Mouse (Mus musculus) right cerebral cortex, postnatal 14 days (tissue): ENCODE measurements around the gene Opcml.

ENCODE experiments used
- DNase-seq: peaks from one replicate; pipeline ENCODE4 v3.0.0; 2022

Opcml gene

DNA sequence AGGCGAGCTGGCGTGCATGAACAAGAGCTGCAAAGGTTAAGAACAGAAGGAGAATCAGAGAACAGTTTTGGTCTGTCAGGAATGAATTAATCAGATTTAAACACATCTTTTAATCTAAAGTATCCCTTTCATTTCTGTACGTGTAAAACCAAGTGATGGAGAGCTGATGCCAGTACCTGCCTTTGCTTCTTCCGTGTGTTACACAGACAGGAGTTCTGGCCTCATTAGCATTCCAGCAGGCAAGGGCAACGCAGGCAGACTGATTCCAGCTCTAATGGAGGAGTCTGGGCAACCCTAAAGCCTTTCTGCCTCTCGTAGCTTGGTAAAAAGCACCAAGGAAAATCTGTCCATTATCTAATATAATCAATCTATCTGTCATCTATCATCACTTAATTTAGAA lies 771.2 kb downstream of the Opcml start:
- no peak for DNase-seq

DNA sequence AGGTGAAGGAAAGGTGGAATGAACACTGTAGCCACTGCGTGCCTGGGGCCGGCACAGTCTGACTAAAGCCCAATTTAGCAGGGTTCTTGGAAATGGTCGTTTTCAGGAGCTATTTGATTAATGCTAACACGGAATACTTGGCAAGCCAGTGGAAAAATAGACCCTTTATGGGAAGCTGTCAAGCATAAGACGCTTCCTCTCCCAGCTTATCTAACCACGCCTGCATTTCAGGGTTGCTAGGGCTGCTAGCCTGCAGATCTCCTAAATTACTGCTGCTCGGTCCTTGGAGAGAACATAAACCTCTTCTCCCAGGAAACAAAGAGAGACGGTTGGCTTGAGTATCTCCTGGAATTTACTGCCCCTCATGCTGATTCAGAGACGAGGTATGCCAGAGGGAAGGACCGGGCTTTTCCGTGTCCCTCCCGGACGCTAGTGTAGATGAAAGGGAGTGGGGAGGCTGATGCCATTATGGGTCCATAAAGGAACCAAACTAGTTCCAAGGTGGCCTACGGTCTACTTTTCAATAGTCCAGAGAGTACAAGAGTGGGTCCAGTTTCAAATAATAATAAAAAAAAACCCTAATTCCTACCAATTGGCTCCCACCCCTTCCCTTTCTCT lies 772.6 kb downstream of the Opcml start:
- DNase-seq: no peak

DNA sequence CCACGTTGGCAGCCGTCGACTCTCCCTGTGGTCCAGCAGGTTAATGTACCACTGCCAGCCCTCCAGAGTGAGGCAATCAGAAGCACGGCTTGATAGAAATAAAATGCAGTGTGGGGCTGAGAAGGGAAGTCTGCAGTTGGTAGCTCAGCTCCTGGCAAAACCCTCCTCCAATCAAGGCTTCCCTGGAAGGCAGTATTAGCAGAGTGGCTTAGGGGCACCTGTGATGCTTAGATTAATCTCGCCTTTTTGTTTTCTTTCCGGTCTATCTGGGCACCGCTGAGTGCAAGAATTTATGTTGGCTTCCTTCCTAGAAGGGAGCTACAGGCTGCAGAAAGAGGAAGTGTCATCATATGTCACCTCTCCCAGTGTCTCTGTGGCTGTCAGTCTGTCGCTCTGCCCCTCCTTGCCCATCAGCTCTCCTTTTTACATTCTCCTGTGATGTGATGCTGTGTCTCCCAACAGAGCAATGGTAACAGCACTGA lies 778.5 kb downstream of the Opcml start:
- no peak for DNase-seq

- no peak for DNase-seq
These were observed 779.2 kb downstream of the Opcml start for GRCm38 (mm10) chr9:28569776-28570175.

DNA sequence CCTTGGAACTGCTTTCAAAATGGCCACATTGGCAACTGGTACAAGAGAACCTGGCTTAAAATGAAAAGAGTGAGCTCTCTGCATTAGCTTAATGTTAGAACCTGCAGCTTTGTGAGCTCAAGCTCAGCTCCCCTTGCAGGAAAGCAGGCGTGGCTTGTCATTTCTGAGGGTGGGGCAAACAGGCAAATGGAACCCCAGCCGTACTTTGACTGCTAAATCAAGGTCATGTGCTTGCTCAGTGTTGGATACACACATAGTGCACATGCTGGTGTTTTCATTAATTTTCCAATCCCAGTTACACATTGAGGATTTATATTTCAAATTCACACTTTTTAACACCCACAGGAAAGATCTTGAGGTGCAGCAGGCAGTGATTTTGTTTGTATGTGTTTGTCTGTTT lies 781.1 kb downstream of the Opcml start:
- no peak for DNase-seq

DNA sequence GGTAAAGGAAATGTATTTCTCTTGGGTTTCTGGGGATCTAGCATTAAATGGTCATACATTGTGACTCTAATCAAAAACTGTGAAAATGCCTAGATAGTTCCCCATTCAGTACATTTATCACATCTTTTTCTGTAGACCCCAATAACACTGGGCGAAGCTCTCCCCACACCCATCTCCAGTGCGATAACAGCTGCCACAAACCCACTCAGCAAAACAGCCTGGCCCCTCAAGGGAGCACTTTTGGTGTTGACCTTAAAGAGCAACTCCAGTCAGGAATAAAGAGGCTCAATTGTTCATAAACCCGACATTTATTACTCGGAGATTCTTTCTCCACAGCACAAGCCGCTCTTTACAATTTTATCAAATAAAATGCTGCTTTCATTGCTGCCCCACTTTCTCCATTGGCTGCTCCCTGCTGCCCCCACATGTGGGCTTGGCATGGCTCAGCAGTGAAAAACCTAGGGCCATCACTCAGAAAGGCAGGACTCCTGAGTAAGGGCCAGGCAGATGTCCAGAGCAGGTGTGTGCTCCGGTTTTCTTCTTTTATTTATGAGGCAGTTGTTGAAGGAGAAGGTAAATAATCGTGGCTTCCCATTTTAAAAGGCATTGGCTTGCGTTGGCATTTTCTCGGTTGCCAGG lies 781.7 kb downstream of the Opcml start:
- DNase-seq: no peak

DNA sequence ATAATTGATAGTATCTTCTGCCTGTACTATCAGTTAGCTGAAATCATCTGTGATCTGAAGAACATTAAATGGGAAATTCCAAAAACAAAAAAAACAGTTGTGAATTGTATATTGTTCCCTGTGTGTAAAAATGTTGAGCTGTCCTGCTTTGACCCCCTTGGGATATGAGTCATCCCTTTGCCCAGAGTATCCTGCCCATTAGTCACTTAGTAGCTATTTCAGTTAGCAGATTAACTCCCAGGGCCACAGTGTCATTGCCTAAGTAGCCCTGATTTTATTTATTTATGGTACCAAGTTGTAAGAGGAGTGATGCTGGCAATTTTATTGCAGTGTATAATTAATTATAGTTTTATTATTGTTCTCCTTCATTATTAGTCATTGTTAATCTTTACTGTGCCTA lies 788.2 kb downstream of the Opcml start:
- DNase-seq: no peak

GRCm38 (mm10) chr9:28587253-28587652 lies 796.7 kb downstream of the Opcml start:
- no peak for DNase-seq

DNA sequence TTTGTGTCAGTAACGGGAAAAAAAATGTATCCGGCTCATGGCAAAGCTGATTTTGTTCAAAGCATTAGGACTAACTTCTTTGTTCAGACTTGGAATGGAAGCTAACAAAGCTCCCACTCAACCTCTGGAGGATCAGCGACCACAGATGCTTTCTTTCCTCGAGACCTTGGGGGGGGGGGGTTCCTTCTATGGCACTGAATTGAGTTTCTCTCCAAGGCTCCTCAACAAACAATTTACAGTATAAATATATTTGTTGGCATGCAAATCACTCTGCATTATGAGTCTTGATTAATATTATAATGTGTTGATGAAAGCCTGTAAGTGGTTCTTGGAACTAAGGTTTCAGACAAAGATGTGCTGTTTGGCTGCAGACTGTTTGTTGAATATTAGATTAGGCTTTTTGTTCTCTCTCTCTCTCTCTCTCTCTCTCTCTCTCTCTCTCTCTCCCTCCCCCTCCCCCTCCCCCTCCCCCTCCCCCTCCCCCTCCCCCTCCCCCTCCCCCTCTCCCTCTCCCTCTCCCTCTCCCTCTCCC lies 797.3 kb downstream of the Opcml start:
- no peak for DNase-seq

DNA sequence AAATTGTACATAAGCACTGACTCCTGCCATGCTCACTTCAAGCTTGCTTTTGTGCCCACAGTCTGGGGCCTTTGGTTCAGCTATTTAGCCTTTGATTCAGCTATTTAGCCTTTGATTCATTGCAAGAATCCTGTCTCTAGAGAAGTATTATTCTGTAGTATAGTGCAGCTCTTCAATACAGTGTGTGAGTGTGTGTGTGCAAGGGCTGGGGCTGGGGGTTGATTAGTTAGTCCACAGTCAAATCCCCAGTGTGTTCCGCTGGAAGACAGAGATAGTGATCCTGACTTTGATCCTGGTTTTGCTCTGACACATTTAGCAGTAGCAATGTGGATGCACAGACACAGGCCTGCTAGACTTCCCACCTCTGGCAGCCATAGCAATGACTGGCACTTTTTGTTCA lies 797.9 kb downstream of the Opcml start:
- DNase-seq: no peak

DNA sequence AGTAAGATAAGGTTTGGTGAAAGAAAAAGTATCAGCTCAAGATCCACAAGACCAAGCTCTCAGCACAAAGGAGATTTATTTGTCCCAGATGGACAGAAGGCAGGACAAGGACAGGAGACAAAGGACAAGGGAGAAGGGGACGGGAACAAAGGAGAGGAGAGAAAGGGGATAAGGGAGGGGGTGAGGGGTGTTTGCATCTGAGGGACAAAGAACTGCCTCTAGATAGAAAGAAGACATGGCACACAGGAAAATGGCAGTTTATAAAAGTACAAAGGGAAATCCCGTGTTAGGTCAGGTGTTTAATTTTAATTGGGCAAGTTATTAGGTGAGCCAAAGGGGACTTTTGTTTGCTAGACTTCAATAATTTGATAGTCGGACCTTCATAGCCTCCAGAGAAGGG lies 801.6 kb downstream of the Opcml start:
- DNase-seq: no peak

DNA sequence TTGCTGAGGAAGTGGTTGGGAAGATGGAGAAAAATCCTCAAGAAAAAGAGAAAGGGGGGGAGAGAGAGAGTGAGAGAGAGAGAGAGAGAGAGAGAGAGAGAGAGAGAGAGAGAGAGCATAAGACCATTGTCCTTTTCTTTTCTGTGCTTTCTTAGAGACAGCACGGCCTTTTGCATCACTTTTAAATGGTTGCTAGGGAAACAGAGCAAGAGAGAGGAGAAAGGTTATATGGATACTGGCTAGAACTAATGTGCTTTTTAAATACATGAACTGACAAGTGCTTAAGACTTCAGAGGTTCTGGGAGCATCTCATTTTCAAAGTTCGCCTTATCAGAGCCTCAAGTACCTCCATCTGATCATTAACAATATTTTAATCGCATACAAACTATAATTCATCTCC lies 804.5 kb downstream of the Opcml start:
- DNase-seq: no peak

DNA sequence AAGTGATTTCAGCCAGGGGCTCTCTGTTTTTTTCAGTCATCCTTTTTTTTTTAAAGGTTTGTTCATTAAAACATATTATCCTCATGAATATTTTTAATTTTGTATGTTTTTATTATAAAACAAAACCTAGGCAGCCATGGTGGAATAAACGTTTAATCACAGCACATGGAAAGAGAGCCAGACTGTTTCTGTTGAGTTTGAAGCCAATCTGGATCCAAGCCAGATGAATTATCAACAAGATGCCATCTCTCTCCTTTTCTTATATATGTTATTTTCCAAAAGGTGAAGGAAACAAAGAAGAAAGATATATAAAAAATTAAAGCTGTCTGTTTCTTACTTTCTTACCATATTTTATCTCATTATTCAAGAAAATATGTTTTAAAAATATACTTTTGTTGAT lies 815.0 kb downstream of the Opcml start:
- no peak for DNase-seq

- DNase-seq: no peak
These were observed 823.4 kb downstream of the Opcml start for GRCm38 (mm10) chr9:28613683-28614620.

GRCm38 (mm10) chr9:28615447-28615846 lies 824.9 kb downstream of the Opcml start:
- DNase-seq: no peak

GRCm38 (mm10) chr9:28617666-28618065 lies 827.1 kb downstream of the Opcml start:
- DNase-seq: no peak

- DNase-seq: no peak
These were observed 827.8 kb downstream of the Opcml start for GRCm38 (mm10) chr9:28618186-28618892.

DNA sequence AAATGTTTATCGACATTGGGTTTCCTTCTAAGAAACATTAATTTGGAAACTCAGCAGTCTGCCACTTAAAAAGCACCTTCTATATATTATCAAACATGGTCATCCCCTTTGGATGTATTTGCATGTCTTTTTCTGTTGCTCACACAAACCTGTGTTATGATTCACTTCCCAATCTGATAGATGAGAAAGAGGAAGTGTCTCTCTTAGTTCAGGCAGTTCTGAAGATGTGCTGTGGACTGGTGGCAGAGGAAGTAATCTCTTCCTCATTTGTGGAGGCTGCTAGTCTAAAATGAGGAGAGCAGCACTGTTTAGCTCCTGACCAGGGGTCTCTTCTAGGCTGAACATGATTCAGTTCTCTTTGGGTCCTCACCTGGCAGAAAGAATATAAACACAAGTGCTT lies 831.4 kb downstream of the Opcml start:
- DNase-seq: no peak

DNA sequence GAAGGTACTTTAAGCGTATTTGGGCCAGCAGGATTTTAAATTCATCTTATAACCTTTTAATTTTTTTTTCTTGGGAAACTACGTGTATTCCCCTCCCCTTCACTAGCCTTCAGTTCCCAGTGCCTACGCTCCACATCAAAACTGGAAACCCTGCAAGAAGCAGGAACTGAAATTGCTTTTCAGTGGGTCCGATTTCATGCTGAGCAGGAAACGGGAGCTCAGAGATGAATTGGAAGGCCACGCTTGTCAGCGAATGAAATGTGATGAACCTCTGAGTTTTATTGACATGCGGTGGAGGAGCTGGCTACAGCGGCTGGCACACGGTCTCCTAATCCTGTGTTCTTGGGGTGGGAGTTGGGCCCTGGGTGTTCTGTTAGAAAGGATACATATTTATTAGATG lies 834.3 kb downstream of the Opcml start:
- DNase-seq: no peak

- no peak for DNase-seq
These were observed 852.2 kb downstream of the Opcml start for GRCm38 (mm10) chr9:28642766-28643165.

GRCm38 (mm10) chr9:28644063-28644462 lies 853.5 kb downstream of the Opcml start:
- DNase-seq: no peak

DNA sequence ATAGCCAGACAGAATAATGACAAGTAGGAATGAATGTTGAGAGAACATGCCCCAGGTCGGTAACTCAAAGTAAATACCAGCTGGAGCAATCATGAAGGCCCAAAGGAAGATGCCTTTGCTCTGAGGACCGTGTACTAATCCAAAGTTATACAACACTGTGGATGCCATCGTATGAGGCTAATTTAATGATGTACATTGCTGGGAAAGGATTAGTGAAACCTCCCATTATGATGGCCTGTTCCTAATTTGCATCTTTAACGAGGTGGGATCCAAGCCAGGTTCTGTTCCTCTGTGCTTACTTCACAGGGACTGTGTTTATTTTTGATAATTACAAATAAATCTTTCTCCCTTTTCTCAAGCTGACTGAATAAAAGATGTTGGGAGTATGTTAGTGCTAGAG lies 859.5 kb downstream of the Opcml start:
- no peak for DNase-seq

- no peak for DNase-seq
These were observed 869.4 kb downstream of the Opcml start for GRCm38 (mm10) chr9:28659996-28660395.
